Mouse (Mus musculus) layer of hippocampus, postnatal 10 days (tissue): ENCODE results near the gene Map6d1. TPM values are rescaled to one million over a fixed set of nuclear protein-coding genes. Genes with fewer than 3 reads are reported as not detected.

Source experiments
- DNase-seq, 2 experiments: peaks; one replicate each; pipeline ENCODE4 v3.0.0; 2021; ENCODE audit warnings: low spot score in 2 of 2
- long read RNA-seq: library from polyadenylated mRNA; stranded (forward); transcript quantifications from one replicate; pipeline ENCODE4 v2.0.0, GENCODE M21; 2023
- total RNA-seq, 2 experiments: library from RNA; stranded (reverse); gene quantifications; 2 replicates each; pipeline ENCODE4 v1.2.3; 2021

The Map6d1 gene
- total RNA-seq: 10 to 100 TPM; 15.9 to 16.6 TPM
- long read RNA-seq, transcript Map6d1-201 (3 exons, 3,280 nt): major isoform, 21 of 23 reads
- long read RNA-seq, partial matches to known transcripts: 0 of 23 reads
- long read RNA-seq, other reads (novel, unspliced or antisense): 2 of 23 reads

- DNase-seq: peak; percentile 59 to 71
These were observed at the start of gene Map6d1 for GRCm38 (mm10) chr16:20240468-20241414. Map6d1 (minus strand) TSS chr16:20241358.

- DNase-seq: no peak
These were observed 39.1 kb upstream of the Map6d1 start for GRCm38 (mm10) chr16:20280238-20280637.

GRCm38 (mm10) chr16:20279395-20279794 lies 38.2 kb upstream of the Map6d1 start:
- DNase-seq: no peak

- no peak for DNase-seq
These were observed 31.8 kb upstream of the Map6d1 start for GRCm38 (mm10) chr16:20272994-20273393.

GRCm38 (mm10) chr16:20271339-20271738 lies 30.2 kb upstream of the Map6d1 start:
- DNase-seq: no peak

GRCm38 (mm10) chr16:20265089-20265488 lies 23.9 kb upstream of the Map6d1 start:
- no peak for DNase-seq

- no peak for DNase-seq
These were observed 16.8 kb upstream of the Map6d1 start for GRCm38 (mm10) chr16:20257926-20258325.

- no peak for DNase-seq
These were observed 7.5 kb upstream of the Map6d1 start for GRCm38 (mm10) chr16:20248442-20249174.

GRCm38 (mm10) chr16:20247103-20247502 lies 5.9 kb upstream of the Map6d1 start:
- no peak for DNase-seq

- no peak for DNase-seq
These were observed 2.5 kb downstream of the Map6d1 start for GRCm38 (mm10) chr16:20238646-20239045.

- DNase-seq: peak in 1 of 2 experiments; percentile 37
These were observed 3.7 kb downstream of the Map6d1 start for GRCm38 (mm10) chr16:20237426-20237825.

- no peak for DNase-seq
These were observed 6.8 kb downstream of the Map6d1 start for GRCm38 (mm10) chr16:20234406-20234805.

GRCm38 (mm10) chr16:20228167-20228566 lies 13.0 kb downstream of the Map6d1 start:
- DNase-seq: no peak

- DNase-seq: no peak
These were observed 13.7 kb downstream of the Map6d1 start for GRCm38 (mm10) chr16:20227504-20227903.

GRCm38 (mm10) chr16:20226676-20227075 lies 14.5 kb downstream of the Map6d1 start:
- DNase-seq: no peak

- no peak for DNase-seq
These were observed 18.4 kb downstream of the Map6d1 start for GRCm38 (mm10) chr16:20222726-20223125.

GRCm38 (mm10) chr16:20213591-20214226 lies 27.4 kb downstream of the Map6d1 start:
- peak; percentile 53 to 59 for DNase-seq

- no peak for DNase-seq
These were observed 41.5 kb downstream of the Map6d1 start for GRCm38 (mm10) chr16:20199501-20200201.

GRCm38 (mm10) chr16:20196962-20197361 lies 44.2 kb downstream of the Map6d1 start:
- no peak for DNase-seq

GRCm38 (mm10) chr16:20195546-20195945 lies 45.6 kb downstream of the Map6d1 start:
- DNase-seq: no peak

- no peak for DNase-seq
These were observed 49.1 kb downstream of the Map6d1 start for GRCm38 (mm10) chr16:20192043-20192442.
